ENCODE assay signal across 17 mouse cellular contexts in genomic region chr9:95531144-95531543, GRCm38 (mm10). TPM values are rescaled to one million over a fixed set of nuclear protein-coding genes. Genes with fewer than 3 reads are reported as not detected.
DNase-seq lines count a peak whose midpoint lies in the region; ATAC-seq and TF ChIP-seq lines count a peak whose summit lies in the region.
"Had no signal": no experiment of that assay in that cellular context is flagged by ENCODE, and none has a peak within 500 bp of the region (broad histone marks: within the 10 kb centered on the region; RNA-seq: fewer than 3 reads in every experiment).

No protein-coding gene starts in this region.

- no peak overlapping the region for H3K4me3 ChIP-seq in cerebellum, adult 2 months (replicated peaks; ENCODE audit: insufficient read depth, low read depth, low read length)
- no peak overlapping the region for H3K4me3 ChIP-seq in midbrain, embryonic 15.5 days
- H3K4me3 ChIP-seq: heart, embryonic 12.5 days; limb, embryonic 10.5 days; megakaryocyte, embryonic 14.5 days; neural tube, embryonic 13.5 days had no signal

- no peaks in the 10 kb centered on the region for H3K9me3 ChIP-seq in midbrain, embryonic 15.5 days
- H3K9me3 ChIP-seq: heart, embryonic 12.5 days; limb, embryonic 10.5 days; neural tube, embryonic 13.5 days had no signal

- 0% methylated on average over 3 of the region's 3 CpGs for WGBS in cerebellum, adult 2 months
- WGBS in midbrain, embryonic 15.5 days, result 46% methylated on average over 3 of the region's 3 CpGs

- H3K9ac ChIP-seq in midbrain, embryonic 15.5 days, result no peak overlapping the region
- H3K9ac ChIP-seq: heart, embryonic 12.5 days; liver, embryonic 14.5 days; neural tube, embryonic 13.5 days had no signal

- no peak overlapping the region for H3K4me2 ChIP-seq in midbrain, embryonic 15.5 days
- H3K4me2 ChIP-seq: heart, embryonic 12.5 days; neural tube, embryonic 13.5 days had no signal

- TF ChIP-seq POLR2A in cerebellum, adult 2 months (IDR thresholded peaks at IDR 0.05; ENCODE audit: borderline replicate concordance, insufficient read depth, low read length), result no peak

- H3K27me3 ChIP-seq in cerebellum, adult 2 months (ENCODE audit: control insufficient read depth, insufficient read depth, low read length), result no peaks in the 10 kb centered on the region
- no peaks in the 10 kb centered on the region for H3K27me3 ChIP-seq in midbrain, embryonic 15.5 days (replicated peaks)
- H3K27me3 ChIP-seq: heart, embryonic 12.5 days; megakaryocyte, embryonic 14.5 days; neural tube, embryonic 13.5 days had no signal

- peak; percentile 84 for DNase-seq in heart, adult 11 months
- no peak for DNase-seq in heart, adult 9 months (ENCODE audit: low spot score in 2 of 2)
- peak; percentile 76 for DNase-seq in Muller cell, postnatal 12 days (ENCODE audit: inconsistent ontology term)
- peak; percentile 71 to 86 for DNase-seq in cerebellum, adult 2 months
- peak; percentile 32 to 47 for DNase-seq in layer of hippocampus, adult 8-10 months (ENCODE audit: low spot score in 2 of 2)
- no peak for DNase-seq in ovary, postnatal 10 days (ENCODE audit: low spot score)
- no peak for DNase-seq in gastrocnemius, postnatal 4 days (ENCODE audit: low spot score in 2 of 2)
- DNase-seq: adrenal gland, adult 8-10 months; gastrocnemius, postnatal 25 days; right cerebral cortex, postnatal 4 days had no signal

- H3K4me1 ChIP-seq in cerebellum, adult 2 months (ENCODE audit: control insufficient read depth, insufficient read depth, low read length), result peaks cover 8% of the 10 kb centered on the region
- no peaks in the 10 kb centered on the region for H3K4me1 ChIP-seq in midbrain, embryonic 15.5 days
- H3K4me1 ChIP-seq: limb, embryonic 10.5 days; neural tube, embryonic 13.5 days had no signal

- no peak for ATAC-seq in midbrain, embryonic 15.5 days (replicated peaks)
- ATAC-seq: lung, postnatal 0 days had no signal

- H3K36me3 ChIP-seq in midbrain, embryonic 15.5 days (replicated peaks), result no peaks in the 10 kb centered on the region
- H3K36me3 ChIP-seq: heart, embryonic 12.5 days; limb, embryonic 10.5 days; neural tube, embryonic 13.5 days had no signal

- no peak for TF ChIP-seq CTCF in cerebellum, adult 2 months (IDR thresholded peaks at IDR 0.05; ENCODE audit: borderline replicate concordance, insufficient read depth, low read depth, low read length)

- H3K27ac ChIP-seq in cerebellum, adult 2 months (ENCODE audit: insufficient read depth, low read length), result no peak overlapping the region
- no peak overlapping the region for H3K27ac ChIP-seq in midbrain, embryonic 15.5 days
- H3K27ac ChIP-seq: limb, embryonic 10.5 days; liver, embryonic 14.5 days; neural tube, embryonic 13.5 days had no signal

RNA-seq across cellular contexts. Expression of gene U2surp, which starts 19.3 kb away (rescaled TPM):
- 28.4 and 30.8 TPM in 2 replicates for polyA plus RNA-seq in cerebellum, adult 2 months (2012; rRNA removed)
- 10 to 100 TPM; 67.0 to 77.9 (median 74.8) TPM for total RNA-seq in layer of hippocampus, adult 8-10 months (2022)
- polyA plus RNA-seq in midbrain, embryonic 15.5 days (2015; fragmentation: Nextera tagmentation; extraction: Ambion mirVana), result 115 and 129 TPM in 2 replicates
- total RNA-seq in gastrocnemius, postnatal 4 days (2021), result 10 to 100 TPM; 42.3 to 49.2 TPM

RNA-seq across cellular contexts. Expression of gene Paqr9, which starts 28.3 kb away (rescaled TPM):
- 18.5 and 19.8 TPM in 2 replicates for polyA plus RNA-seq in cerebellum, adult 2 months (2012; rRNA removed)
- 10 to 100 TPM; 34.3 to 44.9 (median 38.3) TPM for total RNA-seq in layer of hippocampus, adult 8-10 months (2022)
- 5.1 and 5.3 TPM in 2 replicates for polyA plus RNA-seq in midbrain, embryonic 15.5 days (2015; fragmentation: Nextera tagmentation; extraction: Ambion mirVana)
- total RNA-seq in gastrocnemius, postnatal 4 days (2021), result 1 to 10 TPM; 2.8 to 3.5 TPM

Comparison
In these comparisons a context has a peak if more than half of its experiments do, and no peak if none do; other contexts are left out.
1. DNase-seq: peak in heart, adult 11 months (single experiment), Muller cell, postnatal 12 days (single experiment), cerebellum, adult 2 months (2 of 2) and layer of hippocampus, adult 8-10 months (2 of 2); none in heart, adult 9 months (0 of 2), ovary, postnatal 10 days (single experiment) and gastrocnemius, postnatal 4 days (0 of 2).
2. RNA of gene Paqr9, which starts 28.3 kb away (total RNA-seq): 34.3 to 44.9 TPM in layer of hippocampus, adult 8-10 months; 2.8 to 3.5 TPM in gastrocnemius, postnatal 4 days; every median in the first group is over 4 times any median in the second.